Mouse (Mus musculus): Measurements from ENCODE around the gene Olfr1109. TPM values are rescaled to one million over a fixed set of nuclear protein-coding genes. Genes with fewer than 3 reads are reported as not detected.

Gene Olfr1109
- total RNA-seq (2023), result not detected

DNA sequence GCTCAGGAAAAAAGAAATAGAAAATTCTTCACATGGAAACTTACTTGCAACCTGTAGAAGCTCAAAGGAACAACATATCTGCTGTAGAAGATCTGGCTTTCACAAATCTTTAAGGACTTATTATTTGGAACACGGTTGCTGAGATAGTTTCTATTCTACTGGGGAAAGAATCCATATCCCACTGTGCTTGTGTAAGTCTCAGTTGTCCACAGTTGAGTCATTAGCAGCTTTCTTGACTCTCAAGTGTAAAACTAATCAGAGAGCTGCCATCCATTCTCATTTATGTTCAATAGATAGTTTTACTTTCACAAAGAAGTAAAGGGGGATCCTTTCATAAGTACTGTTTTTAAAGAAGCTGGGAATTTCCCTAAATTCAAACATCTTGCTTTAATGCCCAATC lies at the start of gene Olfr1109:
Olfr1109 (minus strand) TSS at position 101 of the 400 bp plus-strand sequence.

DNA sequence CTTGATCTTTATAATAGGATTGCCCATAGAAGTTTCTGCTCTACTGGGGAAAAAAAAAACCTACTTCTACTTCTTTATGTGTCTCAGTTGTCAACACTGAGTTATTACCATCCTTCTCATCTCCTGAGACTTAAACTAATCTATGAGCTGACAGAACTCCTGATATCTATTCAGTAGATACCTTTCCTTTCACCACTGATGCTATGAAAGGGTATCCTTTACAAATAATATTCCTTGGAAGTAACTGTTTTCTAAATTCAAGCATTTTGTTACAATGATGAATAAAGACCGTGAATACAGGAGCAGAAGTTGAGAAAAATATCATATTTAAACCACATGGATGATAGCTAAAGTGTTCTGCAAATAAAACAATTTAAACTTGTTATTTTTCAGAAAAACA lies 44.4 kb upstream of the Olfr1109 start, which contains the start of gene Olfr1110:
Olfr1110 (minus strand) TSS at position 101 of the 400 bp plus-strand sequence.

DNA sequence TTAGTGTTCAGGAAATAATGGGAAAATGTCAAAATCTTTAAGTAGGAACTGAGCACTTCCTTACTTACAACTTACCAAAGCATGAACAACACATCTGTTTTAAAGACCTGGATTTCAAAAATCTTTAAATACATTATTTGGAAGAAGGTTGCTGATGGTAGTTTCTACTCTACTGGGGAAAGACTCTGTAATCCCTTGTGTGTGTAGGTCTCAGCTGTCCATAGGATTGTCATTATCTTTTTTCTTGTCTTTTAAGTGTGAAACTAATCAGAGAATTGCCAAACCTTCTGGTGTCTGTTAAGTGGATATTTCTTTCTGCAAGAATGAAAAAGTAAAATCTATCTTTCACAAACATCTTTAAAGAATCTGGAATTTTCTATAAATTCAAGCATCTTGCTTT lies 18.7 kb upstream of the Olfr1109 start, which contains the start of gene Olfr259:
Olfr259 (minus strand) TSS at position 101 of the 400 bp plus-strand sequence.

DNA sequence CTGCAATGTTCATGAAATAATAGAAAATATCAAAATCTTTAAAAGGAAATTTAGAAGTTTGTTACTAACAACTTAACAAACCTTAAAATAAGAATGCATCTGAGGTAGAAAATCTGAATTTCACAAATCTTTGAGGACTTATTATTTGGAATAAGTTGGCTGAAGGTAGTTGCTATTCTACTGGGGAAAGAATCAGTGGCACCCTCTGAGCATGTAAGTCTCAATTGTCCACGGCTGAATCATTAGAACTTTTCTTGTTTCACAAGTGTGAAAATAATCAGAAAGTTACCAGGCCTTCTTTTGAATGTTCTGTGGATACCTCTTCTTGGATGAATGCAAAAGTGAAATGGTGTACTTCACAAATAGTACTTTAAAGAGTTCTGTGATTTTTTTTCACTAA lies 20.1 kb downstream of the Olfr1109 start, which contains the start of gene Olfr1107:
Olfr1107 (minus strand) TSS at position 101 of the 400 bp plus-strand sequence.

DNA sequence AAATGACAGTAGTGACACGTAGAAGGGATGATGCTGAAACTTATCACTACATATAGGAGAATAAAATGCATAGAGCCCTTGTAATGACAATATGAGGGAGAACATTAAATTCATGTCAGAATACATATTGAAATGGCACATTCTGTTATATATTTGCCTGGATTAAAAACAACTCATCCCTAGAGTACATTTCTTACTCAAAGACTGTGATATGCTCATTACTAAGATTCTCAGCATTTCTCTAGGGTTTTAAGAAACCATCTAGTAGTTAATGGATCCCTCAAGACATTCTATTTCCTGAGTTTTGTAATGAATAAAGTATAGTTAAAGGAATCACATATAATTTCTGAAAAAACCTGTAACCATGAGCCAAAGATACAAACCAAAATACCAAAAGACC lies 43.6 kb downstream of the Olfr1109 start, which contains the start of gene Olfr1106:
Olfr1106 (minus strand) TSS at position 101 of the 400 bp plus-strand sequence.

Other genes with a start within 250 kb of the Olfr1109 start
- gene Olfr1095, start 244.3 kb downstream of the Olfr1109 start, total RNA-seq (2023), result not detected
- gene Gm13723, start 221.2 kb downstream of the Olfr1109 start, total RNA-seq (2023), result not detected
- gene Olfr1097, start 203.8 kb downstream of the Olfr1109 start, total RNA-seq (2023), result not detected
- not detected for gene Olfr1098, start 171.5 kb downstream of the Olfr1109 start, total RNA-seq (2023)
- gene Olfr1099, start 135.3 kb downstream of the Olfr1109 start, total RNA-seq (2023), result not detected
- not detected for gene Olfr1100, start 116.1 kb downstream of the Olfr1109 start, total RNA-seq (2023)
- not detected for gene Olfr1101, start 104.8 kb downstream of the Olfr1109 start, total RNA-seq (2023)
- not detected for gene Olfr1102, start 97.6 kb downstream of the Olfr1109 start, total RNA-seq (2023)
- not detected for gene Olfr1104, start 68.9 kb downstream of the Olfr1109 start, total RNA-seq (2023)
- not detected for gene Olfr1105, start 59.5 kb downstream of the Olfr1109 start, total RNA-seq (2023)
- not detected for gene Olfr1106, start 43.7 kb downstream of the Olfr1109 start, total RNA-seq (2023)
- gene Olfr1107, start 20.2 kb downstream of the Olfr1109 start, total RNA-seq (2023), result not detected
- gene Olfr259, start 18.6 kb upstream of the Olfr1109 start, total RNA-seq (2023), result not detected
- not detected for gene Olfr1110, start 44.3 kb upstream of the Olfr1109 start, total RNA-seq (2023)
- gene Olfr1111, start 56.6 kb upstream of the Olfr1109 start, total RNA-seq (2023), result not detected
- gene Olfr1112, start 91.8 kb upstream of the Olfr1109 start, total RNA-seq (2023), result not detected
- not detected for gene Olfr1113, start 113.0 kb upstream of the Olfr1109 start, total RNA-seq (2023)
- gene Olfr1115, start 152.0 kb upstream of the Olfr1109 start, total RNA-seq (2023), result not detected
- gene Olfr1116, start 171.5 kb upstream of the Olfr1109 start, total RNA-seq (2023), result not detected
- not detected for gene Olfr1118, start 211.6 kb upstream of the Olfr1109 start, total RNA-seq (2023)